Mouse (Mus musculus): ENCODE results near the gene Fkbp7. TPM values are rescaled to one million over a fixed set of nuclear protein-coding genes. Genes with fewer than 3 reads are reported as not detected.

The Fkbp7 gene
- 25.7 and 30.4 TPM in 2 replicates for polyA plus RNA-seq (2014; fragmentation: Nextera tagmentation; extraction: Ambion mirVana)

DNA sequence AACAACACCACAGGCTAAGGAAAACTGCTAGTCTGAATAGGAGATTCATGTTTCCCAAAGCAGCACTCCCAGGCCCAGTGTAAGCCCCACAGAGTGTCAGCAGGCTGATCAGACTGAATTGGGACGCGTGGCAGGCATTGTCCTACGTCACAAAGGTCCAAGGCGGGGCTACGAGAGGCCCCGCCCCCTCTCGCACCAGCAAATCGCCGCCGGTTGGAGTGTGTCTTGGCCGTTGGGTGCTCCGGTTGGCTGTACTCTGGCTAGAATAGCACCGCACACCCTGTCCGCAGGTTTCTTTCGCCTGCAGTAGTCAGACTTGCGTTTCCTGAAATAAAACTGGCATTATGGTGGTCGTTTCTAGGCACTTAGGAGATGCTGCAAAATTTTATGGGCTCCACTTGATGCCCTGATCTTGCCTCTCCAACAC is at the start of gene Fkbp7:
Gene Fkbp7 (minus strand): TSS at position 151 of the 427 bp plus-strand sequence.
- peak within 1 kb of the TSS; percentile 64 for H3K27ac ChIP-seq (ENCODE audit: low read depth, low read length)
- 0% methylated on average over 17 of the region's 17 CpGs for WGBS

DNA sequence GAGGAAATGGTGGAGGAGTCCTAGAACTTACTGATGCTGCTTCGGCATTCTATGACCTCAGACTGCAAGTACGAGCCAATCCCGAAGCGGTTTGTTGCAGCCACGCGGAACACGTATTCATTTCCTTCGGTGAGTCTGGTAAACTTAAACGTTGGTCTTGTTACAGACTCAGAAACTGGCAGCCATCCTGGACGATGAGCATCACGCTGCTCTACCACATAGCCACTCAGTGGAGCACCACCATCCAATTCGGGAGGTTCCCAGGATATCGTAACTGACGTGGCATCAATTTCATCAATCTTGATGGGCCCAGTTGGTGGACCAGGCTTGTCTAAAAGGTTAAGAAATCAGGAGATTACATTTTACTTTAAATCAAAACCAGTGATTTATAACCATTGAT is 46.7 kb upstream of the Fkbp7 start:
- Histone ChIP-seq H3K9me3 (ENCODE audit: control insufficient read depth, low read length) (no peaks in the 10 kb centered on the region), H3K4me2 (replicated peaks; ENCODE audit: low read depth, low read length) (no peak overlapping the region), H3K4me3 (ENCODE audit: low read depth, low read length) (no peak overlapping the region), H3K27me3 (ENCODE audit: control insufficient read depth, insufficient read depth, low read length) (no peaks in the 10 kb centered on the region), H3K36me3 (ENCODE audit: control insufficient read depth, insufficient read depth, low read length) (no peaks in the 10 kb centered on the region), H3K4me1 (replicated peaks; ENCODE audit: control insufficient read depth, insufficient read depth, low read length) (no peaks in the 10 kb centered on the region), H3K9ac (ENCODE audit: low read depth, low read length) (no peak overlapping the region), H3K27ac (ENCODE audit: low read depth, low read length) (no peak overlapping the region)
- ATAC-seq (ENCODE audit: low FRiP score) (no peak), DNase-seq (ENCODE audit: low spot score) (no peak)
- WGBS, result 94% methylated on average over 14 of the region's 14 CpGs

More for the DNA sequence above, at the start of gene Fkbp7:
- peak; percentile 93 for ATAC-seq (ENCODE audit: low FRiP score)
- H3K4me3 ChIP-seq (ENCODE audit: low read depth, low read length), result peak within 1 kb of the TSS; percentile 37
- peak; percentile 98 for DNase-seq (ENCODE audit: low spot score)
- no peaks in the 10 kb centered on the region for H3K36me3 ChIP-seq (ENCODE audit: control insufficient read depth, insufficient read depth, low read length)
- no peaks in the 10 kb centered on the region for H3K9me3 ChIP-seq (ENCODE audit: control insufficient read depth, low read length)
- H3K27me3 ChIP-seq (ENCODE audit: control insufficient read depth, insufficient read depth, low read length), result no peaks in the 10 kb centered on the region
- H3K4me2 ChIP-seq (replicated peaks; ENCODE audit: low read depth, low read length), result peak within 1 kb of the TSS; percentile 56
- peaks cover 7% of the 10 kb centered on the region for H3K4me1 ChIP-seq (replicated peaks; ENCODE audit: control insufficient read depth, insufficient read depth, low read length)
- peak within 1 kb of the TSS; percentile 70 for H3K9ac ChIP-seq (ENCODE audit: low read depth, low read length)

DNA sequence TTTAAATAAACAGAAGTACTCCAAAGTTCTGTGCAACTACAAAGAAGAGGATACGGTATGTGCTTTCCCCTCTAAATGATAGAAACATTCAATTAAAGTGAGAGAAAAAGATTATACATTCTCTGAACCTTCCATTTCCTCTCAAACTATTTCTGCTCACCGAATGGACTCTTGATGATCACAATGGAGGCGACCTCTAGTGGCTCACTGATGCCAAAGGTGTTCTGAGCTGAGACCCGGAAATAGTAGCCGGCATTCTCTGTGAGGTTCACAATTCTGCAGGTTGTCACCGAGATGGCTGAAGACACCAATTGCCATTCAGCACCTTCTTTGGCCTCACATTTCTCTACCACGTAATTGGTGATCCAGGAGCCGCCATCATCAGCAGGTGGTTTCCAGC is 42.1 kb upstream of the Fkbp7 start:
- no peaks in the 10 kb centered on the region for H3K27me3 ChIP-seq (ENCODE audit: control insufficient read depth, insufficient read depth, low read length)
- no peak overlapping the region for H3K27ac ChIP-seq (ENCODE audit: low read depth, low read length)
- DNase-seq (ENCODE audit: low spot score) (no peak), ATAC-seq (ENCODE audit: low FRiP score) (no peak)
- no peak overlapping the region for H3K4me3 ChIP-seq (ENCODE audit: low read depth, low read length)
- no peak overlapping the region for H3K9ac ChIP-seq (ENCODE audit: low read depth, low read length)
- H3K4me1 ChIP-seq (replicated peaks; ENCODE audit: control insufficient read depth, insufficient read depth, low read length), result no peaks in the 10 kb centered on the region
- 70% methylated on average over 8 of the region's 8 CpGs for WGBS
- no peak overlapping the region for H3K4me2 ChIP-seq (replicated peaks; ENCODE audit: low read depth, low read length)
- 0 out of 2 replicates have a peak, but pooled peaks cover 2% of the 10 kb centered on the region for H3K36me3 ChIP-seq (ENCODE audit: control insufficient read depth, insufficient read depth, low read length)
- H3K9me3 ChIP-seq (ENCODE audit: control insufficient read depth, low read length), result 0 out of 2 replicates have a peak, but pooled peaks cover 3% of the 10 kb centered on the region

DNA sequence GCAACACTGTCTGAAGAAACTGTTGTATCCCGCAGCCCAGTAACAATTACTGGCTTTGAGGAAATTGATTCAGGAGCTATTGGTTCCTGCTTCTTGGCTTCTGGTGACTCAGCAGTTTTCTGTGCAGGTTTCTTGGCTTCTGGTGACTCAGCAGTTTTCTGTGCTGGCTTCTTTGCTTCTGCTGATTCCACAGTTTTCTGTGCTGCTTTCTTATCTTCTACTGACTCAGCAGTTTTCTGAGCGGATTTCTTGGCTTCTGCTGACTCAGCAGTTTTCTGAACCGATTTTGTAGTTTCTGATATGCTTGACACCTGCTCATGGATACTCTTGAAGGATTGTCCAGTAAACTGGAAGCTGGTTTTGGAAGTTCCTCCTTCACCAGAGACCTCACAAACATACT is 35.6 kb upstream of the Fkbp7 start:
- WGBS, result 93% methylated on average over 3 of the region's 3 CpGs
- no peaks in the 10 kb centered on the region for H3K4me1 ChIP-seq (replicated peaks; ENCODE audit: control insufficient read depth, insufficient read depth, low read length)
- 0 out of 2 replicates have a peak, but pooled peaks cover 3% of the 10 kb centered on the region for H3K9me3 ChIP-seq (ENCODE audit: control insufficient read depth, low read length)
- H3K27me3 ChIP-seq (ENCODE audit: control insufficient read depth, insufficient read depth, low read length), result no peaks in the 10 kb centered on the region
- no peak overlapping the region for H3K4me3 ChIP-seq (ENCODE audit: low read depth, low read length)
- ATAC-seq (ENCODE audit: low FRiP score) (no peak), DNase-seq (ENCODE audit: low spot score) (no peak)
- 0 out of 2 replicates have a peak, but pooled peaks cover 2% of the 10 kb centered on the region for H3K36me3 ChIP-seq (ENCODE audit: control insufficient read depth, insufficient read depth, low read length)
- no peak overlapping the region for H3K4me2 ChIP-seq (replicated peaks; ENCODE audit: low read depth, low read length)
- no peak overlapping the region for H3K9ac ChIP-seq (ENCODE audit: low read depth, low read length)
- H3K27ac ChIP-seq (ENCODE audit: low read depth, low read length), result no peak overlapping the region

DNA sequence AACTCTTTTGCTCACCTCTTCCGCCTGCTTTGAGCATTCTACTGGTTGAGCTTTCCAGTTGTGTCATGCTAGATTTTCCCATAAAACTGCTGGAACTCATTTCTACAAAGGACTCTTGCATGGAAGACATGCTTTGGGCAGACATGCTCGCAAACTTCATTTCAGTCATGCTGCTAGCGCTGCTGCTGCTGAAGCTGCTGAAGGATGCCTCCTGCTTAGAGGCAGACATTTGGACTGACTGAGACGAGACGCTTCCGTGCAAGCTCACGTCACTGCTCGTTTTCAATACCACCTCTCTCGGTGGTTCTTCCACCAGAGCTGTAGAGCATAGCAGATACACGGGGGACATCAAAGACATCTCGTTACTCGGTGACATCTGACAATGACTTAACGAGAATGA is 32.7 kb upstream of the Fkbp7 start:
- Histone ChIP-seq H3K4me3 (ENCODE audit: low read depth, low read length) (no peak overlapping the region), H3K4me2 (replicated peaks; ENCODE audit: low read depth, low read length) (no peak overlapping the region), H3K4me1 (replicated peaks; ENCODE audit: control insufficient read depth, insufficient read depth, low read length) (no peaks in the 10 kb centered on the region), H3K9me3 (ENCODE audit: control insufficient read depth, low read length) (0 out of 2 replicates have a peak, but pooled peaks cover 2% of the 10 kb centered on the region), H3K36me3 (ENCODE audit: control insufficient read depth, insufficient read depth, low read length) (0 out of 2 replicates have a peak, but pooled peaks cover 2% of the 10 kb centered on the region), H3K9ac (ENCODE audit: low read depth, low read length) (no peak overlapping the region), H3K27ac (ENCODE audit: low read depth, low read length) (no peak overlapping the region), H3K27me3 (ENCODE audit: control insufficient read depth, insufficient read depth, low read length) (no peaks in the 10 kb centered on the region)
- 92% methylated on average over 13 of the region's 13 CpGs for WGBS
- no peak for DNase-seq (ENCODE audit: low spot score)
- ATAC-seq (ENCODE audit: low FRiP score), result no peak

DNA sequence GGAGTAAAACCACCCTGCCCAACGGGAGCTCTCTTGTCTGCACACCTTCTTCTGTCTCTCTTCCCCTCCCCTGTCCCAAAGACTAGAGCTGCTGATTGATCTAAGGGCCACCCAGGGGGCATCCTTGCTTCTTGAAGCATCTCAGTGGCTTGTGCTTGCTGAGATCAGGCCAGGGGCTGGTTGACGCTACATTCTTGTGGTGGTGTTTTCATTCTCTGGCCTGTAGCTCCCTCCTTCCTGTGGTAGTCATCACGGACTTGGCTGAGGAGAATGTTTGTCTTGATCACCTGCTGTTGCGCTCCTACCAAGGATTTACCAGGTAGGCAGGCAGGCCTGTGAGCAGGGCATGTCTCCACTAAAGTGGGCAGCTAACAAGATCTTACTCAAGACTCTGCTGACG is 29.8 kb upstream of the Fkbp7 start:
- no peaks in the 10 kb centered on the region for H3K27me3 ChIP-seq (ENCODE audit: control insufficient read depth, insufficient read depth, low read length)
- no peaks in the 10 kb centered on the region for H3K9me3 ChIP-seq (ENCODE audit: control insufficient read depth, low read length)
- H3K4me3 ChIP-seq (ENCODE audit: low read depth, low read length), result no peak overlapping the region
- no peak overlapping the region for H3K27ac ChIP-seq (ENCODE audit: low read depth, low read length)
- no peak overlapping the region for H3K4me2 ChIP-seq (replicated peaks; ENCODE audit: low read depth, low read length)
- H3K4me1 ChIP-seq (replicated peaks; ENCODE audit: control insufficient read depth, insufficient read depth, low read length), result no peaks in the 10 kb centered on the region
- no peak for DNase-seq (ENCODE audit: low spot score)
- 75% methylated on average over 5 of the region's 5 CpGs for WGBS
- H3K9ac ChIP-seq (ENCODE audit: low read depth, low read length), result no peak overlapping the region
- no peak for ATAC-seq (ENCODE audit: low FRiP score)
- no peaks in the 10 kb centered on the region for H3K36me3 ChIP-seq (ENCODE audit: control insufficient read depth, insufficient read depth, low read length)

DNA sequence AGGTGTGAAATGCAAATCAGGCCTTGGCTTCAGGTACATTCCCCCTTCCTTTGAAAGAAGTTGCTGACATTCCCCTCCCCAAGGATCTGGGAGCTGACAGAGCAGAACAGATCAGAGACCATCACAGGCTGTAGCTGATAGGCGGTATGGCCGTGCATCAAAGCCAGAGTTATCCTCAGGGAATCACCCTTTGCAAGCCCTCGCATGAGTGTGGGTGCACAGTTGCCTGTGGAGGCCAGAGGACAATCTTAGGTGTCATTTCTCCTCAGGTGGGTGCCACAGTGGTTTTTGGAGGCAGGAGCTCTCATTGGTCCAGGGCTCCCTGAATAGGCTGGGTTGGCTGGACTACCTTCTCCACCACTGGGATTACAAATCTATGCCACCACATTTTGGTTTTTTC is 29.3 kb upstream of the Fkbp7 start:
- H3K27ac ChIP-seq (ENCODE audit: low read depth, low read length), result no peak overlapping the region
- no peaks in the 10 kb centered on the region for H3K27me3 ChIP-seq (ENCODE audit: control insufficient read depth, insufficient read depth, low read length)
- H3K36me3 ChIP-seq (ENCODE audit: control insufficient read depth, insufficient read depth, low read length), result no peaks in the 10 kb centered on the region
- WGBS, result 87% methylated on average over 3 of the region's 3 CpGs
- no peak overlapping the region for H3K4me2 ChIP-seq (replicated peaks; ENCODE audit: low read depth, low read length)
- H3K9ac ChIP-seq (ENCODE audit: low read depth, low read length), result no peak overlapping the region
- no peak for DNase-seq (ENCODE audit: low spot score)
- no peaks in the 10 kb centered on the region for H3K4me1 ChIP-seq (replicated peaks; ENCODE audit: control insufficient read depth, insufficient read depth, low read length)
- no peak overlapping the region for H3K4me3 ChIP-seq (ENCODE audit: low read depth, low read length)
- no peak for ATAC-seq (ENCODE audit: low FRiP score)
- no peaks in the 10 kb centered on the region for H3K9me3 ChIP-seq (ENCODE audit: control insufficient read depth, low read length)

DNA sequence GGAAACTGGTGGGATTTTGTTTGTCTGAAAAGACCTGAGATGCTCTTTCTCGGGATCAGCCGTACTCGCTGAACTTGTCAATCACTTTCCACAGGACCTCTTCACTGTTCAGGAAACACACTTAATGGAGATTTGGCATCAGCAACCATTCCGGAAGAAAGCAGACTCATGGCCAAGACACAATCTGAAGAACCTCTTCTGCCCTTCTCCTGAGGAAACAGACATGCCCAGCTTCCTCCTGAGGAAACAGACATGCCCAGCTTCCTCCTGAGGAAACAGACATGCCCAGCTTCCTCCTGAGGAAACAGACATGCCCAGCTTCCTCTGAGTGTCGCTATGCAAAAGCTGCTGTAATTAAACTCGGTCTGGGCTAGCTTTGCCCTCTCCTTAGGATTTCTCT is 22.4 kb upstream of the Fkbp7 start:
- peaks cover 6% of the 10 kb centered on the region; the same call in 1 of the 2 replicates for H3K36me3 ChIP-seq (ENCODE audit: control insufficient read depth, insufficient read depth, low read length)
- ATAC-seq (ENCODE audit: low FRiP score) (no peak), DNase-seq (ENCODE audit: low spot score) (no peak)
- no peaks in the 10 kb centered on the region for H3K9me3 ChIP-seq (ENCODE audit: control insufficient read depth, low read length)
- no peak overlapping the region for H3K9ac ChIP-seq (ENCODE audit: low read depth, low read length)
- no peak overlapping the region for H3K4me2 ChIP-seq (replicated peaks; ENCODE audit: low read depth, low read length)
- no peaks in the 10 kb centered on the region for H3K4me1 ChIP-seq (replicated peaks; ENCODE audit: control insufficient read depth, insufficient read depth, low read length)
- H3K4me3 ChIP-seq (ENCODE audit: low read depth, low read length), result no peak overlapping the region
- H3K27me3 ChIP-seq (ENCODE audit: control insufficient read depth, insufficient read depth, low read length), result no peaks in the 10 kb centered on the region
- H3K27ac ChIP-seq (ENCODE audit: low read depth, low read length), result no peak overlapping the region
- WGBS, result 87% methylated on average over 6 of the region's 6 CpGs

DNA sequence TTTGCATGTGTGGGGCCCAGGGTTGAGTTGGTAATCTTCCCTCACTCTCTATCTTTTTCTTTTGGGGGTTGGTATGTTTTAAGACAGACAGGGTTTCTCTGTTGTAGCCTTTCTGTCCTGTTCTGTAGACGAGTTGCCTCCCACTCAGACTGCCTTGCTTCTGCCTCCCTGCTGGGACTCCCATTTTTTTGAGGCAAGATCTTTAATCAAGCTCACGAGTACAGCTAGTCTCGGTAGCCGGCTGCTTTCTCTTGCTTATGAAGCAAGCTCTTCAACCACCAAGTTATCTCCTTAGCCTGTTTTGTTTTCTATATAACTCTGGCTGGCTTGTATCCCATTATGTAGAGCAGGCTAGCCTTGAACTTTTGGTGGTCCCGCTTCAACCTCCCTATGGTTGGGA is 20.8 kb upstream of the Fkbp7 start:
- H3K9me3 ChIP-seq (ENCODE audit: control insufficient read depth, low read length), result no peaks in the 10 kb centered on the region
- H3K4me3 ChIP-seq (ENCODE audit: low read depth, low read length), result no peak overlapping the region
- peaks cover 6% of the 10 kb centered on the region; the same call in 1 of the 2 replicates for H3K36me3 ChIP-seq (ENCODE audit: control insufficient read depth, insufficient read depth, low read length)
- DNase-seq (ENCODE audit: low spot score) (no peak), ATAC-seq (ENCODE audit: low FRiP score) (no peak)
- no peak overlapping the region for H3K9ac ChIP-seq (ENCODE audit: low read depth, low read length)
- WGBS, result 85% methylated on average over 5 of the region's 5 CpGs
- H3K27ac ChIP-seq (ENCODE audit: low read depth, low read length), result no peak overlapping the region
- H3K4me2 ChIP-seq (replicated peaks; ENCODE audit: low read depth, low read length), result no peak overlapping the region
- no peaks in the 10 kb centered on the region for H3K4me1 ChIP-seq (replicated peaks; ENCODE audit: control insufficient read depth, insufficient read depth, low read length)
- no peaks in the 10 kb centered on the region for H3K27me3 ChIP-seq (ENCODE audit: control insufficient read depth, insufficient read depth, low read length)

Data from hindbrain, embryonic 11.5 days (tissue).